Mouse (Mus musculus) thymus, adult 18-20 months (tissue): ENCODE data around the gene Allc.
A peak's percentile ranks its signal among the peaks of the same experiment; 100 is the strongest.

Source experiments
- DNase-seq, 2 experiments: peaks; one replicate each; pipeline ENCODE4 v3.0.0; 2022; ENCODE audit warnings: mixed read lengths in 2 of 2

The Allc gene

GRCm38 (mm10) chr12:28582423-28582822, at the start of gene Allc:
Gene Allc, minus strand, starts transcription at chr12:28582523.
- no peak for DNase-seq

DNA sequence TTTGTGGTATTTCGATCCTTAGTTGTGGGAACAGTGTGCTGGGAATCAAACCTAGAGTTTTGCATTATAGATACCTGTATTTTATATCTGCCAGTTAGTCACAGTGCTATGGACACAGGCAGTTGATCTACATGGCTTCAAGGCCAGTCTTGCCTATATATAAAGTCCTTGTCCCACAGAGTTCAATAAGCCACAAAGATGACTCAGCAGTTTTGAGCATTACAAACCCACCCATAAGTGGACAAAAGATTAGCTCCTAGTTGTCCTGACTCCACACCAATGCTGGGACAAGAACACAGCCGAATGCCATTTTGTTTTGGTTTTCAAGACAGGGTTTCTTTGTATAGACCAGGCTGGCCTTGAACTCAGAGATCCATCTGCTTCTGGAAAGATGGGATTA, 46.1 kb upstream of the Allc start:
- DNase-seq: no peak

GRCm38 (mm10) chr12:28627092-28627491, 44.8 kb upstream of the Allc start:
- DNase-seq: no peak

GRCm38 (mm10) chr12:28625407-28625806, 43.1 kb upstream of the Allc start:
- no peak for DNase-seq

DNA sequence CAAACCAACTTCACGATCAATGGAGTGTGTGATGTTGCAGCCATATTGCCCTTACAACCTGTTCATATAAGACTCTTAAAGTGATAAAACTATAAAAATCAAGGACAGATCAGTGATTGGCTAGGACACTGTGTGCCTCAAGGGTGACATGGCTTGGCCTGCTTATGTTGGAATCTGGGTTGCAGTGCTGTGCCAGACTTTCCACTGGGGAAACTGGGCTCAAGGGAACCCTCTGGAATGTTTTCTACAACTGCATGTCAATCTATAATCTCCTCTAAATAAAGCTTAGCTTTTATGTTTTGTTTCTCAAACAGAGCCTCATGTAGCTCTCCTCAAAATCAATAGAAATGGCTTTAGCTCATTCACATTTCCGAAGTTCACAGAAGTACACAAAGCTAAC, 41.9 kb upstream of the Allc start:
- DNase-seq: no peak

- DNase-seq: no peak
Observed at GRCm38 (mm10) chr12:28623195-28623594, 40.9 kb upstream of the Allc start, which contains the start of gene Colec11. Gene Colec11, minus strand, starts transcription at chr12:28623377.

DNA sequence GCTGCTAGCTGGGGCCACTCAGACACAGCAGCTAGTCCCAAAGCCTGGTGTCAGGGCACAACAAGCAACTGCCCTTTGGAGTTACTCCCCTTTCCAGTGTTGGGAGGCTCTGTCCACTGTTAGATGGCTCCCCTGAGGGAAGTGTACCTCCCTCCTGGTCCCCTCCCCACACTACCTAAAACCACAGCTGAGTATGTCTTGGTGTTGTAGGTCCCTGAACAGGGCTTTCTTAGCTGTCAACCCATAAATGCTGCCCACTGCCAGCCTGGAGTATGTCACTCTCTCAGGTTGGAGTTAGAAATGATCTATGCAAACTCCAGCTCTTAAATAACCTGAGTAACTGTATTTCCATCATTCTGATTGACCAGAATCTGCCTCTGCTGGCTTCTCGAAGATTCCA, 40.3 kb upstream of the Allc start:
- no peak for DNase-seq

DNA sequence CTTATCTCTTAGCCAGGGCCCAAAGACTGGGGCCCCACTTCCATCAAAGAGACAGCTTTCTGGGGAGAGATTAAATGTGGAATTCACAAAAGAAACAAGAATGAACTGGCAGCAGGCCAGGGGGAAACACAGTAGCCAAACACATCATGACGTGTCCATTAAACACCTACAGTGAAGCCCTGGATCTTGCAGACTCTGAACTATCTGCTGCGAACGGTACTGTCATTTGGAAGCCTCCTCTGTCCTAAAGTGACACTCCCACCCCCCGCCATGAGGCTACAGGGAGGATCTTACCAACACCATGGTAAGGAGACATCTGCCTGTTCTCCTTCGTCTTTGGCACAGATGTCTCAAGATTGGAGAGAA, 39.8 kb upstream of the Allc start:
- DNase-seq: no peak

- no peak for DNase-seq
Observed at GRCm38 (mm10) chr12:28621451-28622166, 39.3 kb upstream of the Allc start.

- DNase-seq: no peak
Observed at GRCm38 (mm10) chr12:28617297-28617696, 35.0 kb upstream of the Allc start.

- no peak for DNase-seq
Observed at GRCm38 (mm10) chr12:28614401-28614800, 32.1 kb upstream of the Allc start.

- DNase-seq: no peak
Observed at GRCm38 (mm10) chr12:28612391-28612790, 30.1 kb upstream of the Allc start.

DNA sequence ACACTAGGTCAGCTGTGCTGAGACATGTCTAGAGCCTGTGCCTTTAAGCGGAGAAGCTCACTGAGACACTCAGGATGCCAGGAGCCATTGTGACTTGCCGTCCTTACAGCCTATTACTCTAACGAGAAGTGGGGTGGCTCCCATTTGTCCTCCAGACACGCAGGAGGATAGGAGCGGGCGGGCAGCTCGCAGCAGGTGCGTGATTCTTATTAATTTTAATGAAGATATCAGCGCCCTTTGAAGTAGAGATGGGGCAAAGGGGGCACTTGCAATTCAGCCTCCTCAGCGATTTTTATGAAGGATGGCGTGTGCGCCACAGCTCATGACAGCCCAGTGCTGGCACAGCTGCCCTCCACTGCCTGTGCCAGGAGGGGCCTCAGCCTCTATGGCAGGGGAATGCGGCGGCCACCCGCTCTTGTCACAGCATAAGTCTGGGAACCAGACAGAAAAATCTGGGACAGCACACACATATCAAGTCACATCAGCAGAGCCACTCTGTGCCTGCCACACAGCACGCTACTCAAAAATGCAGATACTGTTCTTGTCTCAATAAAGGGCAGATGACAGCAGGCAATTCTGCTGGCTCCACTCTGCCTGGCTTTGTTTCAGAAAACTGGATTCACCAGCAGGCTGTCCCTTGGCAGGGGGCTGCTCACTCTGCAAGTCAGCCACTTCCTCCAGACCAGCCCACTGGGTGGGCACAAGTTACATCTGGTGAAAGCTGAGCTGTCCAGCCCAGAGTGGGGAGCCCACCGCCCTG, 25.4 kb upstream of the Allc start:
- DNase-seq: no peak

DNA sequence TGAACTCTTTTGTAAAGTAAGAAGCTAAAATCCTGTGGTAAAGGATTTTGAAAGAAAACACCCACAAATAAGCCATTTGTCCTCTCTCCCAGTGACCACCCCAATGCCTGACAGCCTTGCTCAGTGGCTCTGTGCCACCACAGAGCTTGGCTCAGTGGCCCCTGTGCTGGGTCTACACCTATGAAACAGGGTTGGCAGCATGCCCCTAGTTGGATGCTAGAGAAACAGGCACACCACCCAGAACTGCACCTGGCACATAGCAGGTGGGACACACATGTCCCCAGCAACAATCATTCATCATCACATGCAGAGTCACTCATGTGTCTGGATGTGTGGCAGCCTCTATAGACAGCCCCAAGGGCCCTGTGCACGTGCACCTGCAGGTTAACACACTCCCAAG, 21.2 kb upstream of the Allc start:
- DNase-seq: no peak

GRCm38 (mm10) chr12:28602259-28602658, 19.9 kb upstream of the Allc start:
- DNase-seq: no peak

DNA sequence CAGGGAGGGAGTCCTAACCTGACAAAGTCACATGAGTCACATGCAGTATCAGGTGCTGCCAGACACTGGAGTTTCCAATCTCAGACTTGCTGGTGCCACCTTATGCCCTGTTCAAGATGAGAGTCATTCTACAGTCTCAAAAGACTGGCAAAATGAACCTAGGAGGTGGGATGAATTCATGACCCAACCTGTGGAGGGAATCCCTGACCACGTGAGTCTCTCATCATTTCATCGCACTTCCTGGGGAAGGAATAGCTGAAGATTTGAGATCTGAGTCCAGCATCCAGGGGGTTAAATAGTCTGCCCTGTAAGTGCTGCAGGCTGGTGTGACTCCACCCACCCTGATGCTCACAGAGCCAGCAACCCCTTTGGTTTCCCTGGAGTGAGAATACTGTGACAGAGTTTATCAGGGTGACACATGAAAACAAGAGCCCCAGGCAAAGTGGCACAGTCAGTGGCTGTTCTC, 16.2 kb upstream of the Allc start:
- no peak for DNase-seq

GRCm38 (mm10) chr12:28598110-28598509, 15.8 kb upstream of the Allc start:
- no peak for DNase-seq

DNA sequence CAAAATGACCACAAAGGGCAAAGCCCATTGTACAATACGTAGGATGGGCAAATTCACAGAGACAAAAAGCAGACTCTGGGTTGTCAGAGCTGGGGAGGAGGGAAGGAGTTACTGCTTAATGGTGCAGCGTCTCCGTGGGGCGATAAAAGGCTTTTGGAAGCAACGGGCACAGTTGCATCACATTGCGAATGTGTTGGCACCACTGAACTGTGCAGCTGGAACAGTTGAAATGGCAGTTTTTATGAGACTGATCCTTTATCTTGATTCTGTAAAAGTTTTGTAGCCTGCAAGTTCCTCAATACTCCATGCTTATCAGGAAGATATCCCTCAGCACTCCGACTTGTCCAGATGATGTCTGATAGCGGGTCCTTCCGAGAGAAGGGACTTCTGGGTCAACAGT, 15.4 kb upstream of the Allc start:
- no peak for DNase-seq

GRCm38 (mm10) chr12:28596851-28597250, 14.5 kb upstream of the Allc start:
- no peak for DNase-seq

GRCm38 (mm10) chr12:28590428-28590827, 8.1 kb upstream of the Allc start:
- DNase-seq: no peak

DNA sequence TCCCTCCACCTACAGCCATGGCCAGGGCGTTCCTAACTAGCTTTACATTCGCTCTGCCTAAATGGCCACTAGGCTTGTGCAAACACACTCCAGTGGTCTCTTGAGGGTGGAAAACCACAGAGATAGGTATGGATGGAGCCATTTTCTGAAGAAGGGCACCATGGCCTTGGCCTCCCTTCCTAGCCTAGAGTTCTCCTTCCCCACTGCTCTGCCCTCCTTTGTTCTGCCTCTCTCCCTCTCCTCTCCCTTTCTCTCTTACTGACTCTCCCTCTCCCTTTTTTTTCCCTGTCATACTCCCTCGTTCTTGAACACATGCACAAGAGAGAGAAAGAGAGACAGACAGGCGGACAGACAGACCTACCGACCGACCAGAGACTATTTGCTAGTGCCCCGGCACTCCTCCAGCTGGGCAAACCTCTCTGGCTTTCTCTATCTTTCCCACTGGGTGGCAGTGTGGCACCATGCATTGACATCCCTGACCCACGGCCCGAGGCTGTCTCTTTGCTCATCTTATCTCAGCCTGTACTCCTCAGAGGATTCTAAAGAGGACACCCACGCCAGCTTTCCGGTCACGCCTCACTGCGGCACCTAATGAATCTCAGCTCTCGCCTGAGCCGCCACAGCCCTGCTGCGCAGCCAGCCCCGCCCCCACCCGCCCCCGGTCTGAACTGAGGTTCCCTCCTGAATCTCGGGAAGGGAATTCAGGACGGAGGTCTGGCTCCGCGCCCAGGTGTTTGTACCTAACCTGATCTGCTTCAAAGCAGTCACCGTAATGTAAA, 7.0 kb upstream of the Allc start:
- DNase-seq: peak; percentile 30 to 38

DNA sequence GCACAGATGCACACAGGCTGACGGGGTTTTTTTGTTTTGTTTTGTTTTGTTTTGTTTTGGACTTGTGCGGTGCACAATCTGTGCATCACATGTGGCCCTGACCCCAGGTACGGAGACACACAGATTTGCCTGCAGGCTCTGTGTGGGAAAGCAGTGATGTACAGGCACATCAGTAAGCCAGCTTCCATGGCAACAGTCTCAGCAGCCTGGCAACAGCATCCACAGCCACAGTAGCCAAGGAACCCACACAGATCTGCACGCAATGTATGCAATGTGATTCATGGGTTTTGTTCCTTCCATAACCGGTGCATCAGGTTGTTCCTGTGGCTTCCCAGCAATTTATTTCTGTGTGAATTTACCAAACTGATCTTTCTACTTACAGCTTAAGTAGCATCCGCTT, 5.6 kb upstream of the Allc start:
- no peak for DNase-seq

DNA sequence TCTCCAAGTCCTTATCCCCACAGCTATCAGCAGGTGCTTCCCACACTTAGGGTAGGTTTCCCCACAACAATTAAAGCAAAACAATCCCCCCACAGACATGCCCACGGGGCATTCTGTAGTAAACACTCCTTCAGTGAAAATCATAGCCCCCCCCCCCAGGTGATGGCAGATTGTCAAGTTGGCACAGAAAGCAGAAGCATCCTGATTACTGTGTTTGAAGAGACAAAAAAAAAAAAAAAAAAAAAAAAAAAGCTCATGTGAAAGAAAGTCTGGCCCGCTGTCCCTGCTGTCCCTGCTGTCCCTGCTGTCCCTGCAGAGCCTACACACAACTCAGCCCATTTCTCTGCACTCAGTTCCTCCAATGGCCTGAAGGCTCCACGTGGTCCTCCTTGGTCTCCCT, 1.7 kb upstream of the Allc start:
- no peak for DNase-seq

DNA sequence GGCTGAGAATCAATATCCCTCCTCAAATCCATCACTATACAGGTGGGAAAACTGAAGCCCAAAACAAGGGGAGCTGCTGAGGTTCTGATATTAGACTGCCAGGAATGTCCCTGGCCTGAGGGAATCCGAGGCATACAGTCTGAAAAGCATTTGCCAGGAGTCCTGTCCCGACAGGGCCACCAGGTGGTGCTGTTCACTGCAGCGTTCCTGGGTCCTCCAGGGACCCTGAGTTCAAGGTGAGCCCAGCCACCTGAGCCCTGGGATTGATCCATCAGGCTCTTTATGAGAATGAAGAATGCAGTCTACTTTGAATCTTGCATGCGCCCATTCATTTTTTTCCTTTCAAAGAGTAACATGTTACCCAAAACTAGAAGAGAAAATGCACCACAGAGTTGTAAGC, 3.2 kb downstream of the Allc start:
- DNase-seq: no peak
